In the genomic region with DNA sequence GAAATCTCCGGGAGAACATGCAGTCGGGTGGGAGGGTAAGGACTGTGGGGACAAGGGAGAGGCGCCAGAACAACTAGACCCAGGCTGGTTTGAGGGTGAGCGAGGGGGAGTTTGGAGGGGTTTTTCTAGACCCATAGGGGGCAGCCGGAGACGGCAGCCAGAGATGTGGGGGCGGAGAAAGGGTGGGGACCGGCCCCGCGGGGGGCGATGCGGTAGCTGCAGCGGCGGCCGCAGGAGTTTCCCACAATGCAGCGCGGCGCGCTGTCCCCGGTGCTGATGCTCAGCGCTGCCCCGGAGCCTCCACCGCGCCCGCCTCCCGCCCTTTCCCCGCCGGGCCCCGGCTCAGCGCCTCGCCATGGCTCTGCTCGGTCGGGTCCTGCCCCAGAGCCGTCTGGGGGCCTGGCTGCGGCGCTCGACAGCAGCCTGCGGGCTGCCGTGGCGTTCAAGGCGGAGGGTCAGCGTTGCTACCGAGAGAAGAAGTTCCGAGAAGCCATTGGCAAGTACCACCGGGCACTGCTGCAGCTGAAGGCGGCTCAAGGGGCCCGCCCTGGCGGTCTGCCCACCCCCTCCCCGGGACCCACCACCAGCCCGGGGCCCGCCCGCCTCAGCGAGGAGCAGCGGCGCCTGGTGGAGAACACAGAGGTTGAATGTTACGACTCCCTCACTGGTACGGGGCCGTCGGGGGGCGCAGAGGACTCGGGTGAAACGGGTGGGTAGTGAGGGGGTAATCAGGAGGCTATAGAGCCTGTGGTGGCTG, we compare ENCODE assay signal across 8 mouse cellular contexts. TPM values are rescaled to one million over a fixed set of nuclear protein-coding genes. Genes with fewer than 3 reads are reported as not detected.
DNase-seq lines count a peak whose midpoint lies in the region; ATAC-seq and TF ChIP-seq lines count a peak whose summit lies in the region.

A gene (plus strand): TSS at position 235 of the 757 bp plus-strand sequence.

- ATAC-seq in limb, embryonic 15.5 days (ENCODE audit: insufficient number of reproducible peaks, low FRiP score, low TSS enrichment, low read depth) = no peak; the same call in 1 of the 2 replicates

- no peak within 1 kb of the TSS for H3K27ac ChIP-seq in limb, embryonic 15.5 days
- H3K27ac ChIP-seq in olfactory bulb, adult 2 months (ENCODE audit: insufficient read depth, low read depth, low read length) = peak within 1 kb of the TSS; percentile 68; the same call in 1 of the 2 replicates

- H3K36me3 ChIP-seq in limb, embryonic 15.5 days = peaks cover 26% of the 10 kb centered on the region

- TF ChIP-seq CTCF in olfactory bulb, adult 2 months (IDR thresholded peaks at IDR 0.05; ENCODE audit: insufficient read depth, low read depth, low read length) = peak; percentile 13; the same call in 1 of the 2 replicates

- 3% methylated on average over 62 of the region's 62 CpGs for WGBS in limb, embryonic 15.5 days
- under 1% methylated on average over 59 of the region's 62 CpGs for WGBS in olfactory bulb, adult 2 months

- H3K4me3 ChIP-seq in limb, embryonic 15.5 days = peak within 1 kb of the TSS; percentile 31
- H3K4me3 ChIP-seq in olfactory bulb, adult 2 months (ENCODE audit: insufficient read depth, low read depth, low read length) = peak within 1 kb of the TSS; percentile 81

- peaks cover 70% of the 10 kb centered on the region for H3K27me3 ChIP-seq in limb, embryonic 15.5 days

- H3K9me3 ChIP-seq in limb, embryonic 15.5 days = no peaks in the 10 kb centered on the region

- H3K4me1 ChIP-seq in limb, embryonic 15.5 days = peaks cover 10% of the 10 kb centered on the region
- H3K4me1 ChIP-seq in olfactory bulb, adult 2 months (ENCODE audit: control insufficient read depth, insufficient read depth, low read length) = peaks cover 31% of the 10 kb centered on the region

- no peak within 1 kb of the TSS for H3K9ac ChIP-seq in limb, embryonic 15.5 days

- TF ChIP-seq POLR2A in olfactory bulb, adult 2 months (IDR thresholded peaks at IDR 0.05; ENCODE audit: insufficient read depth, low read depth, low read length) = peak; percentile 45; the same call in 1 of the 2 replicates

- peak within 1 kb of the TSS; percentile 49 for H3K4me2 ChIP-seq in limb, embryonic 15.5 days

- DNase-seq in urinary bladder, postnatal 14 days (ENCODE audit: low spot score) = peak; percentile 28
- no peak for DNase-seq in urinary bladder, postnatal 10 days (ENCODE audit: low spot score)
- DNase-seq in cerebellum, postnatal 14 days = peak; percentile 89 to 91
- peak; percentile 62 to 69 for DNase-seq in frontal cortex, postnatal 14 days (ENCODE audit: low spot score in 2 of 2)
- DNase-seq in kidney, postnatal 10 days = peak; percentile 75
- DNase-seq in yolk sac, embryonic 10.5 days (ENCODE audit: low spot score) = no peak

RNA-seq across cellular contexts. Expression of the gene that starts here (rescaled TPM):
- 0.20 TPM in 1 of 2 replicates, not detected in the other for polyA plus RNA-seq in limb, embryonic 15.5 days (2015; fragmentation: Nextera tagmentation; extraction: Ambion mirVana)
- polyA plus RNA-seq in olfactory bulb, adult 2 months (2012; ENCODE audit: insufficient read depth, insufficient read length, low replicate concordance, missing spikeins) = not detected in 2 replicates

Comparison
In these comparisons a context has a peak if more than half of its experiments do, and no peak if none do; other contexts are left out.
1. DNase-seq: peak in urinary bladder, postnatal 14 days (single experiment), cerebellum, postnatal 14 days (2 of 2), frontal cortex, postnatal 14 days (2 of 2) and kidney, postnatal 10 days (single experiment); none in urinary bladder, postnatal 10 days (single experiment) and yolk sac, embryonic 10.5 days (single experiment).